Mouse (Mus musculus) hindbrain, embryonic 16.5 days (tissue): ENCODE results near the gene Slc2a1. TPM values are rescaled to one million over a fixed set of nuclear protein-coding genes. Genes with fewer than 3 reads are reported as not detected.

Experiments used
- ATAC-seq: fragments of 200-750 bp; cut with Nextera tagmentation; 2 replicates; pipeline ENCODE4 v1.8.0; 2017; ENCODE audit warnings: moderate TSS enrichment, moderate library complexity
- H3K27ac ChIP-seq: fragments of 300-500 bp; sonication (generic); 2 replicates; pipeline ENCODE4 v1.5.1; 2014; ENCODE audit warnings: low read depth, mild to moderate bottlenecking, control low read depth, low read length, moderate library complexity
- H3K27me3 ChIP-seq: fragments of 300-500 bp; sonication (generic); replicated peaks from 2 replicates; pipeline ENCODE4 v1.6.1; 2014; ENCODE audit warnings: low read length; ENCODE audit not compliant: control insufficient read depth, insufficient read depth
- H3K36me3 ChIP-seq: fragments of 300-500 bp; sonication (generic); 2 replicates; pipeline ENCODE4 v1.6.1; 2014; ENCODE audit warnings: mild to moderate bottlenecking, low read length, moderate library complexity, mixed read lengths; ENCODE audit not compliant: control insufficient read depth, insufficient read depth
- H3K4me1 ChIP-seq: fragments of 300-500 bp; sonication (generic); 2 replicates; pipeline ENCODE4 v1.6.1; 2014; ENCODE audit warnings: low read depth, low read length; ENCODE audit not compliant: control insufficient read depth, insufficient read depth
- H3K4me2 ChIP-seq: fragments of 300-500 bp; sonication (generic); 2 replicates; pipeline ENCODE4 v1.6.1; 2014; ENCODE audit warnings: mild to moderate bottlenecking, low read length, control low read depth, moderate library complexity
- H3K4me3 ChIP-seq: fragments of 300-500 bp; sonication (generic); 2 replicates; pipeline ENCODE4 v1.5.1; 2014; ENCODE audit warnings: mild to moderate bottlenecking, low read length, control low read depth, moderate library complexity
- H3K9ac ChIP-seq: fragments of 300-500 bp; sonication (generic); 2 replicates; pipeline ENCODE4 v1.6.1; 2014; ENCODE audit warnings: low read depth, mild to moderate bottlenecking, control low read depth, low read length, moderate library complexity
- H3K9me3 ChIP-seq: fragments of 300-500 bp; sonication (generic); 2 replicates; pipeline ENCODE4 v1.6.1; 2014; ENCODE audit warnings: mild to moderate bottlenecking, low read length, moderate library complexity; ENCODE audit not compliant: control insufficient read depth
- WGBS: fragments of 180-500 bp; shearing (Covaris S2); extraction: QIAGEN DNeasy Blood & Tissue Kit; methylation state at CpG from one replicate; pipeline ENCODE4 v1.1.7; 2014; 5-methylcytosine and 5-hydroxymethylcytosine counted together
- polyA plus RNA-seq: library from polyadenylated mRNA; unstranded; fragments of >200 nt; fragmentation: Nextera tagmentation; extraction: Ambion mirVana; gene quantifications from 2 replicates; pipeline ENCODE4 v1.2.1, GENCODE M21; 2015

The Slc2a1 gene
- polyA plus RNA-seq, 1 experiment from 2014 or later: 100 TPM

GRCm38 (mm10) chr4:119147347-119147746, 38.8 kb downstream of the Slc2a1 start:
- Histone ChIP-seq H3K9me3 (no peaks in the 10 kb centered on the region), H3K4me1 (0 out of 2 replicates have a peak, but pooled peaks cover 3% of the 10 kb centered on the region), H3K27ac (no peak overlapping the region), H3K27me3 (no peaks in the 10 kb centered on the region), H3K9ac (no peak overlapping the region), H3K4me2 (no peak overlapping the region), H3K36me3 (no peaks in the 10 kb centered on the region), H3K4me3 (no peak overlapping the region)
- WGBS: 90% methylated on average over 5 of the region's 5 CpGs
- ATAC-seq: no peak

GRCm38 (mm10) chr4:119148741-119149140, 40.2 kb downstream of the Slc2a1 start:
- no peak for ATAC-seq
- Histone ChIP-seq H3K27ac (no peak overlapping the region), H3K9ac (no peak overlapping the region), H3K27me3 (no peaks in the 10 kb centered on the region), H3K36me3 (no peaks in the 10 kb centered on the region), H3K4me1 (no peaks in the 10 kb centered on the region), H3K9me3 (no peaks in the 10 kb centered on the region), H3K4me2 (no peak overlapping the region), H3K4me3 (no peak overlapping the region)
- 87% methylated on average over 11 of the region's 11 CpGs for WGBS

GRCm38 (mm10) chr4:119157186-119157585, 48.7 kb downstream of the Slc2a1 start:
- H3K9ac ChIP-seq: no peak overlapping the region
- no peaks in the 10 kb centered on the region for H3K4me1 ChIP-seq
- no peaks in the 10 kb centered on the region for H3K9me3 ChIP-seq
- no peaks in the 10 kb centered on the region for H3K27me3 ChIP-seq
- 36% methylated on average over 2 of the region's 2 CpGs for WGBS
- no peak overlapping the region for H3K4me3 ChIP-seq
- no peaks in the 10 kb centered on the region for H3K36me3 ChIP-seq
- ATAC-seq: no peak
- H3K4me2 ChIP-seq: no peak overlapping the region
- H3K27ac ChIP-seq: no peak overlapping the region

- H3K36me3 ChIP-seq: no peaks in the 10 kb centered on the region
- no peaks in the 10 kb centered on the region for H3K9me3 ChIP-seq
- no peaks in the 10 kb centered on the region for H3K4me1 ChIP-seq
- H3K4me3 ChIP-seq: no peak overlapping the region
- ATAC-seq: no peak
- H3K27ac ChIP-seq: no peak overlapping the region
- H3K4me2 ChIP-seq: no peak overlapping the region
- WGBS: 88% methylated on average over 5 of the region's 5 CpGs
- no peaks in the 10 kb centered on the region for H3K27me3 ChIP-seq
- no peak overlapping the region for H3K9ac ChIP-seq
These were observed 49.4 kb downstream of the Slc2a1 start for GRCm38 (mm10) chr4:119157891-119158290.

GRCm38 (mm10) chr4:119161358-119161757, 52.8 kb downstream of the Slc2a1 start:
- H3K36me3 ChIP-seq: no peaks in the 10 kb centered on the region
- ATAC-seq: no peak
- H3K27ac ChIP-seq: no peak overlapping the region
- H3K4me1 ChIP-seq: no peaks in the 10 kb centered on the region
- WGBS: 77% methylated on average over 3 of the region's 3 CpGs
- H3K4me3 ChIP-seq: no peak overlapping the region
- no peak overlapping the region for H3K4me2 ChIP-seq
- no peaks in the 10 kb centered on the region for H3K27me3 ChIP-seq
- H3K9ac ChIP-seq: no peak overlapping the region
- H3K9me3 ChIP-seq: no peaks in the 10 kb centered on the region

GRCm38 (mm10) chr4:119162990-119163389, 54.5 kb downstream of the Slc2a1 start:
- H3K4me1 ChIP-seq: no peaks in the 10 kb centered on the region
- H3K9ac ChIP-seq: no peak overlapping the region
- H3K27me3 ChIP-seq: no peaks in the 10 kb centered on the region
- H3K27ac ChIP-seq: no peak overlapping the region
- ATAC-seq: no peak
- no peaks in the 10 kb centered on the region for H3K36me3 ChIP-seq
- H3K9me3 ChIP-seq: no peaks in the 10 kb centered on the region
- 76% methylated on average over 4 of the region's 4 CpGs for WGBS
- H3K4me3 ChIP-seq: no peak overlapping the region
- no peak overlapping the region for H3K4me2 ChIP-seq

- WGBS: 86% methylated on average over 7 of the region's 7 CpGs
- Histone ChIP-seq H3K4me2 (no peak overlapping the region), H3K9me3 (no peaks in the 10 kb centered on the region), H3K9ac (no peak overlapping the region), H3K4me3 (no peak overlapping the region), H3K36me3 (no peaks in the 10 kb centered on the region; the same call in 1 of the 2 replicates), H3K4me1 (no peaks in the 10 kb centered on the region), H3K27ac (no peak overlapping the region), H3K27me3 (no peaks in the 10 kb centered on the region)
- ATAC-seq: no peak
These were observed 57.4 kb downstream of the Slc2a1 start for GRCm38 (mm10) chr4:119165916-119166315.

GRCm38 (mm10) chr4:119167068-119167467, 58.6 kb downstream of the Slc2a1 start:
- WGBS: 92% methylated on average over 4 of the region's 4 CpGs
- Histone ChIP-seq H3K4me3 (no peak overlapping the region), H3K27ac (no peak overlapping the region), H3K4me2 (no peak overlapping the region), H3K4me1 (no peaks in the 10 kb centered on the region), H3K9me3 (no peaks in the 10 kb centered on the region), H3K9ac (no peak overlapping the region), H3K36me3 (no peaks in the 10 kb centered on the region; the same call in 1 of the 2 replicates), H3K27me3 (no peaks in the 10 kb centered on the region)
- ATAC-seq: no peak

- Histone ChIP-seq H3K9ac (no peak overlapping the region), H3K4me1 (peaks cover 2% of the 10 kb centered on the region), H3K36me3 (no peaks in the 10 kb centered on the region; the same call in 1 of the 2 replicates), H3K27ac (no peak overlapping the region), H3K4me3 (no peak overlapping the region), H3K9me3 (no peaks in the 10 kb centered on the region), H3K27me3 (no peaks in the 10 kb centered on the region), H3K4me2 (no peak overlapping the region)
- WGBS: 2% methylated on average over 4 of the region's 4 CpGs
- ATAC-seq: peak; percentile 53; the same call in 1 of the 2 replicates
These were observed 59.2 kb downstream of the Slc2a1 start for GRCm38 (mm10) chr4:119167663-119168062.
